Mouse (Mus musculus) erythroid progenitor cell, adult 5-6 weeks (primary cell): ENCODE data around the gene Ppp1r9a. TPM values are rescaled to one million over a fixed set of nuclear protein-coding genes. Genes with fewer than 3 reads are reported as not detected.

Experiments
- ATAC-seq: replicated peaks from 2 replicates; pipeline ENCODE4 v1.8.0; 2016; ENCODE audit warnings: moderate number of reproducible peaks, mild to moderate bottlenecking, moderate TSS enrichment, inconsistent platforms; ENCODE audit not compliant: poor library complexity, low FRiP score, severe bottlenecking
- total RNA-seq, 2 experiments: library from RNA; stranded (forward) in 1 of 2; stranded (reverse) in 1 of 2; fragments of 150-400 nt in 1 of 2; fragments of 186-747, 209-891 nt in 1 of 2; gene quantifications; 2 replicates each; pipeline versions ENCODE4 v1.2.3 to v1.2.4; 2015 to 2017; ENCODE audit warnings: low replicate concordance in 2 of 2

The Ppp1r9a gene
- total RNA-seq, 2 experiments from 2014 or later, result 0.30 to 0.42 TPM

DNA sequence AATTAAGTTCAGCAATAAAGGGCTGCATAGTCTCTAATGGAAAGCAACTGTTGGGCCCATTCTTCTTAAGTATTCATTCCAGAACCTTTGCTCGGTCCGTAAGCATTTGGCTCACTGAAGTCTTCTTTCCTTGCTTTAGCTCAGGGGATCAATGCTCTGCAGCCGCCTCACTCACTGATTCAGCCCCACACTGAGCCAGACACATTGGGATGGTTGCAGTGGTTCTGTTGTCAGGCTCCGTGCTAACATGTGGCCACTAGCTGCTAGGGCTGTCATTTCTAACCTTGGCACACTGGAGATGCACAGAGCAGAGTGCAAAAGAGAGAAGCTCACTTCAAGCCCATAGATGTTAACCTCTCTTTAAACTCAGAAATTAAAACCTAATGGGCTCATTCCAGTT is 96.2 kb downstream of the Ppp1r9a start:
- no peak for ATAC-seq

DNA sequence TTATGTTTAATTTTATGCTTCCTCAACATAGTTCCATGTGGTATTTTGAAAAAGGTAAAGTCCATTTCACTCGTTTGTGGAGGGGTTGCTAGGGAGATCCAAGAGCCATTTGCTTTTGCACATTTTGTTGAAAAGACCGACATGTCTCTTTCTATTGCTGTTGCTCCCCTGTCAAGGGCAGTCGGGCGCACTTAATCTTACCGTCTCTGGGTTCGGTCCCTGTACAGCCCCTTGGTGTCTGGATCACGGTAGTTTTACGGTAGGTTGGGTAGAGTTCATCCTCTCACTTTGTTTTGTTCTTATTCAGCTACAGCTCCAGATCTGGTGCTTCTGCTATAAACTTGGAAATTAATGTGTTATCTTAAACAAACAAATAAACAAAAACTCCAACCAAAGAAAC is 98.1 kb downstream of the Ppp1r9a start:
- ATAC-seq, result no peak

DNA sequence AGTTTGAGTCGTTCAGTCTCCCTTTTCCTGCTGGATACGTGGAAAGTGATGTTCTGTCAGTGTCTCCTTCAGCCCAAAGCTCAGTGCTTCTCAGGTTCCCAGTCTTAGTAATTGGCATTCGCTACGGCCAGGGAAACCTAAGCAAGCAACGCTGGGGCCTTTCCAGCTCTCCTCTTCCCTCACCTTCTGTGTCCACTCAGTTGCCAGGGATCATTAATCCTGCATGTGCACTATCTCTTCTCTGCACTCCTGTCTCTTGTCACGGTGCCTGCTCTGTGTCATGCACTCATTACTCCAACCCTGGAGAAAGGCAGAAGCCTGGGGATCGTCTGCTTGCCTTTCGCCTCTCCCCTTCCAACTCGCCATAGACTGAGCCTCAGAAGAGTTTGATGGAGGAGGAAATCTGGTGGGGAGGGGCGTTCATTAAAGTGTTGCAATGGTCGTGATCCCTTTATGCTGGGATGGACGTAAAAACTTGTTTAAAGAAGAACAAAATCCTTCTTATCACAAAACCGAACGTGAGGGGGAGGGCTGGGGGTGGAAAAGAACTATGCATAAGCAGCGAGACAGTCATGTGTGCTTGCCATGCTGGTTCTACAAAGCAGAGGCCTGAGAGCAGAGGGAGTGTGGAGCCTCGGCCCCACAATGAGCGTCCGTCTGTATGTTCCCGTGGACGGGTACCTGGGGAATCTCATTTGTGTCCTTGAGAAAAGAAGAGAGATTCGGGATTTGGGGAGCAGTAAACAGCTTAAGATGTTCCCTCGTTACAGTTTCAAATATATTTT is 103.0 kb downstream of the Ppp1r9a start:
- no peak for ATAC-seq

DNA sequence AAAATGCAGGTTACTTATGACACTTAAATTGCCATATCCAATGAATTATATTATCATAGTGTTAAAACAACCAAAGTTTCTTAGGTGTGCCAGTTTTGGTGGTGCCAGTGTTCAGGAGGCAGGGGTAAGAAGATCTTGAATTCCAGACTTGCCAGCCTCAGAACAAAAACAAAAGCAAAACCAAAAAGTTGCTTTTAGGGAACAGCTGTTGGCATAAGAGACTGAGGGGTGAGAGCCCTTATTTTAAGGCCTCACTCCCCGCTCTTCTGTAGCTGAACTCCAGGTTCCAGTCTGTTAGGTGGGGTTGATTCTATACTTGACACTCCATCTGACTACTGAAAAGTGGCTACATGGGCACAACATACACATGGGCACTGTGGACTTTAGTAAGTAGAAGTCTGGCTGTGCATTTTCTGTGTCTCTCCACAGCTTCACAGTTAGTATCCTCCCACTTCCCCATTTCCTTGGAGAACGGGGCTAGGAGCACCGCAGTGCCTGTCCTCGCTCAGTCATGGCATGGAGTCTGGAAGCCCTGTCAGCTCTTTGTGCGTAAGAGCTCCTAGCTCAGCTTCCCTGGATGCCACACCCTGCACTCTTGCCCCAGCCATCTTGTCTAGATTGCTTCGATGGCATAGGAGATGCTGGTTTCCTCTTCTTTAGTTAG is 103.7 kb downstream of the Ppp1r9a start:
- ATAC-seq, result no peak

DNA sequence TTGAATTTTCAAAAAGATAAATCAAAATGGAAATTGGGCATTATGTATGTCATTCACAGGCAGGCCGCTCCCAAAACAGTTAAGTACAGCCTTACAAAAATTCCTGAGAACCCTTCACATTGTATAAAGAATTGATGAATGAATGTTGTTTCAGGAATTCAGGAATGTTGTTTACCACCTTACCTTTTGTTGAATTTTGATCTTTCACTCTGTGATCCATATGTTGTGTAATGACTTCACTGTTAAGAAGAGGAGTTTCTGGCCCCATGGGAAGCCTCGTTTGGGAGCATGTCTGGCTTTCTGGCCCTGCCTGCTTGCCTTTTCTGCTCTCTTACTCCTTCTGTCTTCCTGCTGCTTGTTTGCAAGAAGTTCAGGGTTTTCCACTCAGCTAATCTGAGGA is 105.4 kb downstream of the Ppp1r9a start:
- no peak for ATAC-seq

DNA sequence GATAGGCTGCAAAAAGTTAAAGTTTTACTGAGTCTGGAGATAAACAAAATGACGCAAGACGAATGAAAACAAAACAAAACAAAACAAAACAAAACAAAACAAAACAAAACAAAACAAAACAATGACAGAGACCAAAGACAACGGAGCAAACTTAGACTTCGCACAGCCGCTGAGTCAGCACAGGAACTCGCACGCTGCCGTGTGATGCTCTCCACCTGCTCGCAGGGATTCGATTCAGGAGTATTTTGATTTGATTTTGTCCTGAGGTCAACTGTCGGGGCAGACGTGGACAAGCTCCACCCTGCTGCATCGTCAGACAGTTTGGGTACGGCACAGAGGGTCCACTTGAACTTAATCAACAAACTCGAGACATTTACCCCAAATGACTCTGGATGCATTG is 105.9 kb downstream of the Ppp1r9a start:
- ATAC-seq, result no peak

DNA sequence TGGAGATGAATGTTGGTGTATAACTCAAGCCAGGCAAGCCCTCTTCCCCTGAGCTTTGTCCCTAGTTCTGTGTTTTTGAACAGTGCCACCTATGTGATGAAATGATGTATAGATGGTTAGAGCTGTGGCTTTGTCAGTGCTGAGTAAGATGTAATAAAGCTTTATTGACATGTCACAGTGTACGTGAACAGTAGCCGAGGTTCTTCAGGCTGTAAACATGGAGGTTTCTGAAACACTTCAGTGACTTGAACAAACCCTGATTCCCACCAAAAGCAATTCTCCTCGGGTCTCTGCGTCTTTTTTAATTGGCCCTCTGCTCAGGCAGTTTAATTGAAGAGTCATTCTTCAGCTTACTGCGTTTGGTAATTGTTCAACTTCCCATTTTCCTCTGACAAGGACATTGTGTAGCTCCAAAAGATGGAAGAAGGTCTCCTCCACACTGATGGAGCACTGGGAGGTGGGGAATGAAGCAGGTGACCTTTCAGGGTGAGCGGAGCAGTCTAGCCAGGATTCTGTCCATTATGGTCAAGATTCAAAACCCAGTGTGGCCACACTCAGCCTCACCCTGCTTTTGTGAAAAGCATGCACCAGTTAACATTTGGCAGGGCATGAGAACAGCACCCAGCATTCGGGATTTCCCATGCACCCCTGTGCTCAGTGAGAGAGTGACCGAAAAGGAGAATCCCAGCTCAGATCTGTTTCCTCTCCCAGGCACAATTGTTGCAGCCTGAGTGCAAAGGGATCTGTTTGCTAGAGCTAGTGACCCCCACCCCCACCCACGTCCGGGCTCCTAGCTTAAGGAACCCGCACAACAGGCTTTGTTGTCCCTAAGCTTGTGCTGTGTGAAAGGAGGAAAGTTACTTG is 108.1 kb downstream of the Ppp1r9a start:
- ATAC-seq, result no peak

DNA sequence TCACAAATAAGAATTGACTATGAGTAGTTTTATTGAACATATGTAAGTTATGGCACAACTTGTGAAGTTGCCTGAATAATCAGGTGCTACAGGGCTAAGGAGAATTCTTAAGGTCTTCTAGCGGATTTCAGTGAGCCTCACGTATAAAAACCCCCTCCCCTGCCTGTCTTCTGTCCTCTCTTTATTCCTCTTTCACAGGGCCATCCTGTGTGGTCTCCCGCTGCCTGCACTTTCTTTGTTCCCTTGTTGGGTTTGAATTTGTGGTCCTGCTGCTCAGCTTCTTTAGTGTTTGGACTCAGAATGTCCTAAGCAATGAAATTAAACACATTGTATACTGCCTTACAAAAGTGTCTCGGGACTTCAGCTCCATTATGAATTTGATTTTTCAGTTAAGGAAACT is 110.1 kb downstream of the Ppp1r9a start:
- no peak for ATAC-seq

DNA sequence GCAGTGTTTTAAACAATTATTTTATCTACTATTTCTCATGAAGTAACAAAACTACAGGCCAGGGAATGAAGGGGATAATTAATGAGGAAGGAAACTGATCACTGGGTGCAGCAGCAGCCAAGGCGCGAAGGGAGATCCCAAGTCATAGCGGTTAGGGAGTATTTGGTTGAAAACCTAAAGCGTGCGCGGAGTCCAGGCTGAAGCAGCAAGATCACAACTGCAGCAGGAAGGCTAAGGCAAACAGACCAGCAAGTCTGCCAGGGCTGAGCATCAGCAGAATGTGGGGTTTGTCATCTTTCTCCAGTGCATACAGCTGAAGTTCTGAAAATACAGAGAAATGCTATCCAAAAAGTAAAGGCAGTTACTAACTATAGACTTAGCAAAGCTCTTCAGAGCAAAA is 111.8 kb downstream of the Ppp1r9a start:
- no peak for ATAC-seq

DNA sequence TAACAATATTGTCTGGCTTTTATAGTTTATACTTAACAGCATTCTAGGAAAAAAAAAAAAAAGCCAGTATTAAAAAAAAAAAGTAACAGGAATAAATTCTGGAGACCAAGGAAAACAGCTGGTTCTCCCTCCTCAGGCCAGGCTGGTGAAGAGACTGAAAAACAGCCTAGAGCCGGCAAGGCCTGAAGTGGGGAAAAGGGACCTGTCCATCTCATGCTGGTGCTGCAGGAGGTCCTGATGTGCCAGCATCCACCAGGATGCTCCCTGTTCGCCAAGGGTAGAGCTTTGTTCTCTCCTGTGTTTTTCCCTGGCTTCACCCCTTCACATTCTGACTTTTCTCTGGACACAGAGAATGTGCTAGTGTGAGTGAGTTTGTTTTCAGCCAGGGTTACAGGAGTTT is 112.5 kb downstream of the Ppp1r9a start:
- ATAC-seq, result no peak

DNA sequence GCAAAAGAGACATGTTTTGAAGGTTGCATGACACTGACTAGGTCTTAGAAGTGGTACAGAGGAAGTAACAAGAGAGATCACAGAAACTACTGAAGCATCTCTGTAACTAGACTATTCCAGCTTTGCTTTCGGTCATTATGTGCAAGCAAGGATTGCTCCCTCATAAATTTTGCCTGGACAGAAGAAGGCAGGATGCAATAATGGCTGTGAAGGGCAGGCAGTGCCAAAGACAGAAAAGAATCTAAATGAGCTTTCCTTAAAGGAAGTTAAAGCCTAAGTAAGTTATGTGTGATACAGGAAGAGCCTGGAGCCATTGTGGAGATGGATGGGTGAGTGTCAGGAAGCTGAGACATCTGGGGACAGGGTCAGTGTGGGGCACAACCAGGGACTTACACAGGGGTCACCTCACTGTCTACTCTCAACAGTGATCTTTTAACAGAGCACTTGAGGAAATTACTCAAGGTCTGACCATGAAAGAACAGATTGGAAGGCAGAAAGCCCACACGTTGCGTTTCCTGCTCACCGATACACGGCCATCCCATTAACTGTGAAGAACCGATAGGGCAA is 115.3 kb downstream of the Ppp1r9a start:
- ATAC-seq, result no peak

DNA sequence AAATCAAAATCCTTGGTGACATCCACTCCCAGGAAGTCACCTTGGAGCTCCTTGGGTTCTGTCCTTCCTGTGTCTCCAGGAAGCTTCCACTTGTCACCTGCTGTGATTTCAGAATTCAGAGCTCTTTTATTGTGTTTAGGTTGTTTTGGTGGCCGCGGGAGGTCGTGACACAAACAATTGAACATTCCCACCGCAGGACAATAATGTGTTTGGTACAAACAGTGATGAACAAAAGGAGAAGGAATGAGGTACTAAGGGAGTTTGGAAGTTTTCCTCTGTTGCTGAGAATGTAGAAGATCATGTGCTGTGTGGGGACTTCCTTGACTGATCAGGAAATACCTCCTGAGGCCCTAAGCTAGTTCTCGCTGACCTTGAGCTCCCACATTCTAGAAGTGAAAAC is 116.5 kb downstream of the Ppp1r9a start:
- no peak for ATAC-seq

DNA sequence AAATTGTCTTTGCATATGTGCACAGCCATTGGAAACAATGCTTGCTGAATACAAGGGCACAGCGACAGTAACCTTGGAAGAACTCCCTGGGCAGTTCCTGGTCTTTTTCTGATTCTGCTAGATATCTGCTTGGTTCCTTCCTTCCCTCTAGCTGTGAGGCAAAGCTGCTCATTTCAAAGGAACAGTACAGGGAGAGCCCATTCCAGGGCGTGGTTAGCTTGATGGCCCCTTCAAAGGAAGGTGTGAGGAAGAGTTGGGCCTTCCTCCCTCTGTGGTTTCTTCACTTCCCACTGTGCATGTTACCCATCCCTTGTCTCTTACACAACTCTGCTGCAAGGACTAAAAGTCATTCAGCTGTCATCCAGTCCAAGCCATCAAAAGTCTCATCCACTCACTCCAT is 117.3 kb downstream of the Ppp1r9a start:
- ATAC-seq, result no peak

DNA sequence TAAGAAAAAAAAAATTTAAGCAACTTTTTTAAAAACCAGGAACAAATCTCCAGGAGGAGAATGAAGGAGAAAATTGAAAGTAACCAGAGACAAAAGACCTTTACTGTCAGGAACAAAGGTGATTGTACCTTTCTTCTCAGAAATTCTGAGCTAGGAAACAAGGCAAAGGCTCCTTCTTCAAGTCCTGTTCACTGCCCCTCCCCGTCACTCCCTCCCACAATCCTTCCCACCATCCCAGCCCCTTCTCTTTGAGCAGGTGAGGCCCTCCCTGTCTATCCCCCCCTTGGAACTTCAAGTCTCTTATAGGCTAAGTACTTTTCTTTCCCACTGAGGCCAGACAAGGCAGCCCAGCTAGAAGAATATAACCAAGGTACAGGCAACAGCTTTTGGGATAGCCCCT is 117.8 kb downstream of the Ppp1r9a start:
- ATAC-seq, result no peak

DNA sequence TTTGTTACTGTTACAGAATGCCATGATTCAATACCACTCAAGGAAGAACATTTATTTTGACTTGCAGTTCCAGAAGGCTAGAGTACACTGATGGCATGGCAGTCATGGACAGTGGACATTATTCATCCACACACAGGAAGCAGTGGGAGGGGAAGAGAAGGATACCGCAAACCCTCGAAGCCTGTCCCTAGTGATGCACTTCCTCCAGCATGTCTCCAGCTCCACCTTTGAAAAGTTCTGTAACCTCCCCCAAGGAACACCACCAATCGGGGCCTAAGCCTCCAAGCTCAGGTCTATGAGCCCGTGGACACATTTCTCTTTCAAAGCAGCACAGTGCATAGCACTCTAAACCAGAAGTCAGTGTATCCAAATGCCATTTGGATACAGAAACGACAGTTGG is 120.0 kb downstream of the Ppp1r9a start:
- no peak for ATAC-seq

DNA sequence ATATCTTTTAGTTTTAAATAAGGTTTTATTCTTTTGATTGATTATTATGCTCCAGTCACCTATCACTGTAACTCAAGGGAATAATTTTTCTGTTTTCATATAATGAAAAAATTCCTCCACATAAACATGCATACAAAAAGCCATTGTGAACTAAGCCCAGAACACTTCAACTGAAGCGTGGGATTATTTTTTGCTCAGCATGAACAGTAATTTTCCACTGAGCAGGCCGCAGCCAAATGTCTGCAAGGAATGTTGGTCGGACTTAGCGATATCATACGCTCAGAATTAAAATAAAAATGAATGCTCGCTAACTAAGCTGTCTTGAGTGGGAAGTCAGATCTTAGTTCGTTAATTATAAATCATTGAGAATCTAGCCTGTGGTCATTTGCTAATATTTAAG is 122.2 kb downstream of the Ppp1r9a start:
- ATAC-seq, result no peak

DNA sequence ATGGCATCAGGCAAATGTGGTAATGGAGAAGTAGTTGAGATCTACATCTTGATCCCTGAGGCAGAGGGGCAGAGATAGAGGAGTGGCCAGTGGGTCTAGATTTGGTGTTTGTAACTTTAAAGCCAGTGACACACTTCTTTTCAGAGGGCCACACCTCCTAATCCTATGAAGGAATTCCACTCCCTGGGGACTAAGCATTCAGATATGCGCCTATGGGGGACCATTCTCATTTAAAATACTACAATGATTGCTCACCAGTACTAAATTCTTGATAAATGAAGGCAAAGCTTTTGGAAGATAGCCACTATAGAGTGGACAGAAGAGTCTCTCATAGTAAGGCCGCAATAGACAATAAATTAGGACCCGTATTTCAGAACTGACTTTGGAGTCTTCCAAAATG is 124.1 kb downstream of the Ppp1r9a start:
- ATAC-seq, result no peak

DNA sequence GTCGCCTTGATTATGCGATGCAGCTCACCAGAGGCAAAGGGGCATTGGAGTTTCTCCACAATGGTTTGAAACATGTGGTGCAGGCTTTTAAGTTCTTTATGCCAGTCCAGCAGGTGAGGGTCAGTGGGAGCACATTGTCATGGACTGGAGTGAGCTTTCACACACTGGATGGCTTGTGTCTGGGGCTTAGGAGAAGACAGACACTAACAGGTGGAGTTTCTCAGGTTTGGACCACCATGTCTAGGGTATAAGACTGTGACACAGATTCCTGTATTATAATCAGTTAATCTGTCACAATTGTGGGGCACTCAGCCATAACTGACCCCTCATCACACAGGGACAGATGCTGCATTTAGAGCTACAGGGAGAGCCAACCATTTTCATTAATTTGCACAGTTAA is 124.5 kb downstream of the Ppp1r9a start:
- ATAC-seq, result no peak

DNA sequence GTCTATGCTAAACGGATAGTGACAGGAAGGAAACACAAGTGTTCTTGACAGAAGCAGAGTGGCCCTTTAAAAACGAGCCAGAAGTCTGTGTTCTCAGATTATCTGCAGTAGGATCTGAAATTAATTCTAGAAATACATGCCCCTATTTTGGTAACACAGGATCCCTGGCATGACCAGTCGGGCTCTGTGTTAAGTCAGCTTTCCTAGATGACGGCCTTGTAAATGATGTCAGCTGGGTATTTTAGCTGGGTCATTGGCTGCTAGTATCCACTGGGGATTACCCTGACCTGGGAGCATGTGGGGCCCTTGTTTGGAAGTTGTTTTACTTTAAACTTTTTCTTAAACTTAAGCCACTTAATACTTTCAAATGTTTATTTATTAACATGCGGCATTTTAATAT is 125.1 kb downstream of the Ppp1r9a start:
- ATAC-seq, result no peak

DNA sequence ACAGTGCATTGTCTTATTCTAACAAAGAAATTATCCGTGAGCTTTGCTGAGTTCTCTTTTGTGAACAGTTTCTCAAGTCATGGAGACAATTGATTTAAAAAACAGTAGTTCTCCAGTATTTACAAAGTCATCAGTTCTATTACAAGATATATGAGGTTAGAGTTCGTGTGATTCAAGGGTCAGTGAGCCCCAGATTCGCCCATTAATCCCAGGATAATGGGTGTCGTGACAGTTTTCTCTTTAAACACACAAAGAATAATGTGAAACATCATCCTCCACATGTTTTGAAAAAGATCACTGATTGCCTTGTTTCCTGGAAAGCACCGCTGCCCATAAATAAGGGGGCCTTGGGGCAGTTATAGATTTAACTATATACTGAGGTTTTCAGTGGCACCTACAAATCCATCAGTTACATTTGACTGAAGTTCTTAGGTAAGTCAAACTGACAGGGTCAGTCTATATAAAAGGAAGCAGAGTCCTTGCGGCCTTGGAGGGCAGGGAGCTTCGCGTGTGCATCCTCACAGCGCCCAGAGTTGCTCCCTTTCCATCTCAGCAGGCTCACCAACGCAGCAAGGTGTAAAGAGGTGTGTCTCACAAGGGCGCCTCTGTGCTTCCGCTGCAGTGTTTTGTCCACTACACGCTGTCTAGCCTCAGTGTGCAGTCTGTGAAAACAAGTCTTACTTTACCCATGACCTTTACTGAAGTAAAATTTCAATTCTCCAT is 126.6 kb downstream of the Ppp1r9a start:
- ATAC-seq, result no peak
